Mouse (Mus musculus) heart, postnatal 25 days (tissue): ENCODE results near the gene Znrf2. TPM values are rescaled to one million over a fixed set of nuclear protein-coding genes. Genes with fewer than 3 reads are reported as not detected.
"Not testable (repeated sequence)": the region's sequence is repeated elsewhere in the genome, so short reads cannot be mapped to it uniquely, and the experiment has no call there.

Experiments
- DNase-seq: peaks from one replicate; pipeline ENCODE4 v3.0.0; 2022; ENCODE audit warnings: low spot score
- intact Hi-C: fragments of 180-260 bp; cut with DNase I; formaldehyde crosslinking; loops from one replicate; pipeline ENCODE4 v1.15.1; 2025
- total RNA-seq, 2 experiments: library from RNA; stranded (reverse); gene quantifications; 2 replicates each; pipeline ENCODE4 v1.2.3; 2021

Znrf2 gene
- total RNA-seq, 2 experiments from 2014 or later = 17.2 to 17.6 TPM

DNA sequence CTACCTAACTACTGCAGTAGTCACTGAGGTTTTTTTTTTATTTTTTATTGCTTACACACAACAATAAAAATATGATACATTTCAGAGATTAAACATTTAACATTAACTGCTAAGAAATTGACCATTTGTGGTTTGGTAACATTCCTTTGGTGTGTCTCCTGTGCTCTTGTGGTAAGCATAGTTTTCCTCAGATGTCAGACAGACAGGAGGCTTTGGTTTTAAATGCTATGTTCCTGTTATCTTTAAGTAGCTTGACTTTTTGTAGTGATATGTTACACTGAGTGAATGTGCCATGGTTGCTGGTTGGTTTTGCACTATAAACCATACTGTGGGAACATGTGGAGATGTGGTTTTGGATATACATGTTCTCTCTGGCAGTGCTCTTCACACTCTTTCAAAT, 19.9 kb downstream of the Znrf2 start:
- intact Hi-C loops = no loop called here

GRCm38 (mm10) chr6:54841399-54841798, 24.7 kb downstream of the Znrf2 start:
- no peak for DNase-seq
- intact Hi-C loops = no loop called here

More for the DNA sequence above, 19.9 kb downstream of the Znrf2 start:
- DNase-seq = no peak

DNA sequence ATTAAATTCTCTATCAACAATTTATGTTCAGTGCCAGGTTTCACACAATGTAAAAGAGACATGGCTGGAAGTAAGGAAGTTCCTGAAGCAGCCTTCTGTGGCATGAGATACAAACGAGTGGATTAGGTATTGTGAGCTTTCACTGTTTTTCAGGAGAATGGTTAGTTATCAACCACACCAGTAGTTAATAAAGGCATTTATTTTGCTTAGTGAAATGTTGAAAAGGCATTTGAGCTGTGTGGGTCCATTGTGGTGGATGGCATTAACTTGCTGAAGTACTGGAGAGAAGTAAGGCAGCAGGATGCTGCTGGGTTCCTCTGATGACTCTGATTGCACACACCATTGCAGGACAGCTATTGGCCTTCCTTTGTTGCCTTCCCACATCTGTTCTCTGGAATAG, 25.3 kb downstream of the Znrf2 start:
- intact Hi-C loops = no loop called here
- no peak for DNase-seq

DNA sequence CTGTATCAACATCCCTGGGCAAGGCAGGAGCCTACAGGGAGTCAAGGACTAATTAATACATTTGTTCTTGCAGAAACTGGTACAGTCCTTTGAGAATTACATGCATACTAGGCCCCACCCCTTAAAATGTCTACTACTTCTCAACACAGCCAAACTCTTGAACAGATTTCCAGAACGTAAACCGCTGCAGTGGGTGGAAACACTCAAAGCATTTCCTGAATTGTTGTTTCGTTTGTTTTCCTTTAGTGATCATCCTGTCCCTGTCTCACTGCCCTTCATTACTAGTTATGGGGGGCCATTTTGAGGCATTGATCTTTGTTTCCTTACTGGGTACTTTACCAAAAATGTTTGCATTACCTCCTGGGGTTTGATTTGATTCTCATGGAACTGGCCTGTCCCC, 31.8 kb downstream of the Znrf2 start:
- intact Hi-C loops = no loop called here
- DNase-seq = no peak

DNA sequence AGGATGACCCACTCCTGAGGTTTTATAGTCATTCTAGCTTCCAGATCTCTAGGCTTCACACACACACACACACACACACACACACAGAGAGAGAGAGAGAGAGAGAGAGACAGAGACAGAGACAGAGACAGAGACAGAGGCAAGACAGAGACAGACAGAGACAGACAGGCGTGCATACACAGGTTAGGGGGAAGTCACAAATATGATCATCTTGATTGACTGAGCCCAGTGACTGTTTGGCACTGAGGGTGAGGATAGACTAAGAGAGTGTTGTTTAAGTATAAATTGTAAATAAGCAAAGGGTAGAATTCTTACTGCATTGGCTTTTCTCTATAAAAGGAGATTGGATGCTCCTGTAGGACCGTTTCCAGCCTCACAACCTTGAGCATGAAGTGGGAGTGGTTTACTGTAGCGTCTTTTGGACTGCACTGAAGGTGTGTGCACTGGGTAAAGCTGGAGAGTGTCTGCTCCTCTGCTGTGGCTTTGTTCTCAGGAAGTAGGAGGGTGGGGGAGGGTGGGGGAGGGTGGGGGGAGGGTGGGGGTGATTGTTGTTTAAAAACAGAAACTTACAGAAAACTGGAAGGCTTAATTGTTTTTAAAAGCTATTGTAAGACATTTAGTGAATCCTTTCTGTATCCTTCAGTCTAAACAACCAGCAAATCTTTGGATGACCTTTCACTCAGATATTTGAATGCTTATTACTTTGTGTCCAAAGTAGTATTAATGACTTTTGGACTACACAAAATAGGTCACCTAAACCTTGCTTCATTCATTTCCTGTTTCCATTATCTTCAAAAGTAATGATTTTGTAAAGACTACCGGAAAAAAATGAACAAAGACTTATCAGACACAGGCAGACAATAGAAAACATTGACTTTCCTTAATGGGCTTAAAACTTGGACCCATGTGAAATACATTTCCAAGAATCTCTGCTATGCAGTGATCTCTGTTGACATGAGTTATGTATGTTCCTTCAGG, 32.8 kb downstream of the Znrf2 start:
- intact Hi-C loops = loop anchor here (5.0 kb wide), 1 partner anchor 43 kb away; no protein-coding TSS in a partner anchor
- DNase-seq = no peak

DNA sequence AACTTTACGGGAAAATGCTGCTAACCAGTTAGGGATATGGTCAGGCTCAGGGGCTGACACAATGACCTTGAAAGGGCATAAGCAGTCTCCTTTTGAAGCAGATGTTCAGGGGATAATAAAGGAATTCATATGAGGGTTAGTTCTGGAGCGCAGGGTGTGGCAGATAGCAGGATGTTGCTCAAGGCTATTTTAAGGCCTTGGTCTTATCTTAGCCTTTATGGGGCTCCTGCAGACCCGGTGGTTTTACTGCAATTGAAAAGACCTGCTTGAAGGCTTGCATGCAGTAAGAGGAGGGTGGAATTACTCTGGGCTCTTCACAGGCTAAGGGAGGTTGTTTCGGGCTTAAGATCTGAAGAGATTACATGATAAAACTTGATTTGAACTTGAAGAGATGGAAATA, 35.1 kb downstream of the Znrf2 start:
- intact Hi-C loops = loop anchor here (5.0 kb wide), 1 partner anchor 41 kb away; no protein-coding TSS in a partner anchor

DNA sequence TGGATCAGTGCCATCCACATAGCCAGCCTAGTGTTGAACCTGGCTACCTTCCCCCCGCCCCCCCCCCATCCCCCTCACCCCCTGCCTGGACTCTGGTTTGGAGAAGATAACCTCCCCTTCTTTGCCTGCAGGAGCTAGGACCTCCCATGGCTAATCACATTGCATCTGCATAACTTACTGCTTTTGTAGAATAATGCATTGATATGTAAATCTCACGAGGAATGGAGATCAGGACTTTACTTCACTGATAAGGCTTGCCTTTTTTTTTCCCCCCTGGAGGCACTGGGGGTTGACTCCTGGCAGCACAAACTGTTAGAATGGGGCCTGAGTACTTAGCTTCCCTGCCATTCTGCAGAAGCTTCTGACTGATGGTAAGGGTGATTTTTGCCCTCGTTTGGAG, 36.0 kb downstream of the Znrf2 start:
- intact Hi-C loops = loop anchor here (5.0 kb wide), 1 partner anchor 40 kb away; no protein-coding TSS in a partner anchor
- no peak for DNase-seq

More for the DNA sequence above, 35.1 kb downstream of the Znrf2 start:
- no peak for DNase-seq

DNA sequence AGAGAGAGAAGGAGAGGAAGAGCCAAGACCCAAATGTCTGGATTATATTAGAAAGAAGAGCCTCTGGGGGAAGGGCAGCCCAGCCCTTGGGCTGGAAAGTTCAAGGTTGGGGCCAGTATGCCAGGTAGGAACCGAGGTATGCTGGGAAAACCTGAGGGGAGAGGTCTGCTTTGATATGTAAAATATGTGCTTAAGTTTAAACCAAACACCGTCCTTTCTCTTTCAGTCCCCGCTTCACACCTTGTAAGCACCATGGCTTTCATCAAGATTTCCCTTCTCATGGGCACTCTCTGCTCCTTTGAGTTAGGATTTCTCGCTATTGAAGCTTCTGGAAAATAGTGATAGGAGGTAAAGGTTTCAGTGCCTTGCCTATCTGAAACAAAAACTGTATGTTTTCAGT, 38.1 kb downstream of the Znrf2 start:
- intact Hi-C loops = loop anchor here (5.0 kb wide), 1 partner anchor 37 kb away; no protein-coding TSS in a partner anchor
- DNase-seq = no peak

DNA sequence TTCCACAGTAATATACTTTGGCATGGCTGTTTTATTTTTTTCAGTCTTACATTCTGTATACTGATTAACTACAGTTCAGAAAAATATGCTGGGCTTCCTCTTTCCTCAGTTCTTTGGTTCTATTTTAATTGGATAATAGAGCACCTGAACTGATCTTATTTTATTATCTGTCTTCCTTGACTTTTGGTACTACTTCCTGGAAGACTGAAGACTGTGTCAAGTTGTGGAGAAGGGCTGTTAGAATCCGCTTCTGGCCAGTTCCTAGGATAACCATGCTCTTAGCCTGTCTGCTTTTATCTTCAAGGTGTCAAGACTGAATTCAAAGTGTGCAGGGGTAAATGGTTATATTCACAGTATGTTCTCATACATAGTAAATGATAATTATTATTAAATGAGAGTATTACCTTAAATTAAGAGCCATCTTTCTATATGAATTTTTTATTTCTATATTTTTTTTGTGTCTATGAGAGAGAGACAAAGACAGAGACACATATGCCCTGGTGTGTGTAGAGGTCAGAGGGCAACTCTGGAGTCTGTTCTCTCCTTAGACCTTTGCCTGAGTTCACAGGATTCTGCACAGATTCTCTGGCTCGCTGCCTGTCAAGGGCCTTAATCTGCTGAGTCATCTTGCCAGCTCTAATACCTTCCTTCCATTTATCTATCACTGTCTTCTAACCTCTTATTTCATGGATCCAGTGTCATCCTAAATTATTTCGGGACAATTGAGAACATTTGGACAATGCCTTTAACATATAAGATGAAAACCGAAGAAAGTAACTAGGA, 39.3 kb downstream of the Znrf2 start:
- intact Hi-C loops = no loop called here

DNA sequence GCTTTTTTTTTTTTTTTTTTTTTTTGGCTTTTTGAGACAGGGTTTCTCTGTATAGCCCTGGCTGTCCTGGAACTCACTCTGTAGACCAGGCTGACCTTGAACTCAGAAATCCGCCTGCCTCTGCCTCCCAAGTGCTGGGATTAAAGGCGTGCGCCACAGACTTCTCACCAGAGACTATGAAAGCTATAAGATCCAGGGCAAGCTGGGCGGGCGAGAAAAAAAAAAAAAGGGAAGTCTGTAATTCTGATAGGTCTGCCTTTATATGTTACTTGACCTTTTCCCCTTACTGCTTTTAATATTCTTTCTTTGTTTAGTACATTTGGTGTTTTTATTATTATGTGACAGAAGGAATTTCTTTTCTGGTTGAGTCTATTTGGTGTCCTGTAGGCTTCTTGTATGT, 42.4 kb downstream of the Znrf2 start:
- DNase-seq, intact Hi-C loops: not testable (repeated sequence)

More for the DNA sequence above, 39.3 kb downstream of the Znrf2 start:
- no peak for DNase-seq

GRCm38 (mm10) chr6:54860180-54860579, 43.5 kb downstream of the Znrf2 start:
- no peak for DNase-seq
- intact Hi-C loops = no loop called here

DNA sequence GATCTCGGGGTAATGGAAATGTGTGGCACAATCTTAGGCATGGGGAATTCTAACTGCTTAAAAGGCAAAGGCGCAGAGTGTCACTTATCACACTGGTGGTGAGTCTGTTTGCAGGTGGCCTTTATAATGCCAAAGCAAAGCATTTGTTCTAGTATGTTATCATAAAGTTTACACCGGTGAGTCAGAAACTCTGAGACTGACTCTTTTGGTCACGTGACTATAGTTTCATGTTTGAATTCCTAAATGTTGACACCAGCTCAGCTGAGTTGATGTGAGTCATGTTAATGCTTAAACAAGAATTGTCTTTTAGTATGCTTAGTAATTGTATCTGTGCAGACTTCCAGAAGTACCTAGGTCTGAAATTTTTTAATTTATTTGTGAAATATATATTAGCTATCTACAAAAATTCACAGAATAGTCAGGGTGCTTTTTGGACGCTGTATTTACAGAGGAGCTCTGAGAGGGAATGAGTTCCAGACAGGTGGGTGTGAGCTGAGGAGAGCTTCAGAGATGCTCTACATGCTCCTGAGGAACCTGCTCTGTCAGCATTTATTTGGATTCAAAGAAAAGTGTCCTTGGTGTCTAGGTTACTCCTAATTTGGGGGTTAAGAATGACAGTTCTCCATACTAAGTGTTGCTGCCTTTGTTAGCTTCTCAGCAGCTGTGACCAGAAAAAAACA, 50.2 kb downstream of the Znrf2 start:
- intact Hi-C loops = no loop called here
- no peak for DNase-seq

DNA sequence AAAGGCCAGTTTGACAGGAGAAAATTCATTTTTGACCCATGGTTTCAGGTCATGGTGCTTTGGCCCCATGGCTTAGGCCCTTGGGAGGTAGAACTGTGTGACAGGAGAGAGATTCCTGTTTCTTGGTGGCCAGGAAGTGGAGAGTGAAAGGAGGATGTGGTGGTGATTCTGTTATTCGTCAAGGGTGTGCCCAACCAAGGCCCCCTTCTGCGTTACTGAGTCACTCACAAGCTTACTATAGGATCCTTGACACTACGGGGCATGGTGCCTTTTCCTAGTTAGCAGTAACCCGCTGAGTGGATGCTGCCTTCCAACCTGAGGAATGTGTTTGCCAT, 50.7 kb downstream of the Znrf2 start:
- DNase-seq = no peak
- intact Hi-C loops = no loop called here

DNA sequence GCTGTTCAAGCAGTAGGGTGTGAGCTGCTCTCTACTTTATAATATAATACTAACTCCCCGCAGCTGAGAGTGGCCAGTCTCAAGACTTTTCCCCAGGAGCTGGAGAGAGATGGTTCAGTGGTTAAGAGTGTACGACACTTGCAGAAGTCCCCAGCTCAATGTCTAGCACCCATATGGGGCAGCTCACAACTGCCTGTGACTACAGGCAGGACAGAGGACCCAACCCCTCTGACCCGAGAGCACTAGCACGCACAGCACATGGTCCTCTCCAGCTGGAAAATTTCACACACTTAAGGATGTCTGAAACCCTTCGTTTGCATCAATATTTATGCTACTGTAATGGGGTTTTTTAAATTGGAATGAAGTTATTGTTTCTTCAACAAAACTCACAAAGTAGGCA, 56.3 kb downstream of the Znrf2 start:
- intact Hi-C loops = no loop called here

GRCm38 (mm10) chr6:54876782-54877181, 60.1 kb downstream of the Znrf2 start:
- intact Hi-C loops = no loop called here
- no peak for DNase-seq

More for the DNA sequence above, 56.3 kb downstream of the Znrf2 start:
- DNase-seq = no peak

- no peak for DNase-seq
- intact Hi-C loops = no loop called here
Observed at GRCm38 (mm10) chr6:54877651-54878050, 60.9 kb downstream of the Znrf2 start.

DNA sequence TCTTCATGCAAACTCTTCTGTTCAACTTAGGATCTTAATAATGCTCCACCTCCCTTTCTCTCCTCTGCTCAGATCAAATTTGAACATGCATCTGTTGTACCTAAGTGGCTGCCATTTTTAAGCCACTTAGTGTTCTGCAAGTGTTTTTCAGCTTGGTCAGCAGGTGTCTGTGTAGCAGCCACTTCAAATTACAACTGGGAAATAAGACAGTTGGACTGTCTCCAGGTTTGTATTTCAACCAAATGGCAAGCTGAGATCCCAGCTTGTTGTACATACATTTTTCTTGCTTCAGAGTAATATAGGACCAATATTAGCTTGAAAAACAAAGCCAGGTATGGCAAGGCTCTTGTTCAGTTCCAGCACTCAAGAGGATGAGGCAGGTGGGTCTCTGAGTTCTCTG, 61.8 kb downstream of the Znrf2 start:
- no peak for DNase-seq
- intact Hi-C loops = no loop called here

- DNase-seq = no peak
- intact Hi-C loops = no loop called here
Observed at GRCm38 (mm10) chr6:54880086-54880485, 63.4 kb downstream of the Znrf2 start.

GRCm38 (mm10) chr6:54883424-54883823, 66.7 kb downstream of the Znrf2 start:
- DNase-seq = no peak
- intact Hi-C loops = no loop called here

DNA sequence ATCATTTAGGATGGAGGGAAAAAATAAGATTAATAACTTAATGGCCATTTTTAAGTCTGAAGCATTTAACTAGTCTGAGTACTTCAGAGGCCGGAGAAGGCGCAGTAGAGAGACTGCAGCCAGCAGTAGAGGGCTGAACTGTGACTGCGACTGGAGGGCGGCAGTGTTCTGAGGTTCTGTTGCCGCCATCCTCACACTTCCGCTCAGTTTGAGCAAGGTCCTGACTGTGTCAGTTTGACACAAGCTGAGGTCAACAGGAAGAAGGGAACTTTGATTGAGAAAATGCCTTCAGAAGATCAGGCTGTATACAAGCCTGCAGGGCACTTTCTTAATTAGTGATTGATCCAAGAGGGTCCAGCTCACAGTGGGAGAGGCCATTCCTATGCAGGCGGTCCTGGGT, 69.5 kb downstream of the Znrf2 start:
- intact Hi-C loops = no loop called here
- no peak for DNase-seq
